Mouse (Mus musculus) right cerebral cortex, adult 2 months (tissue): Measurements from ENCODE around the gene Filip1.
A peak's percentile ranks its signal among the peaks of the same experiment; 100 is the strongest.

Experiments used
- DNase-seq, 2 experiments: peaks; one replicate each; pipeline ENCODE4 v3.0.0; 2021 to 2022; ENCODE audit warnings: low spot score in 2 of 2

Gene Filip1

DNA sequence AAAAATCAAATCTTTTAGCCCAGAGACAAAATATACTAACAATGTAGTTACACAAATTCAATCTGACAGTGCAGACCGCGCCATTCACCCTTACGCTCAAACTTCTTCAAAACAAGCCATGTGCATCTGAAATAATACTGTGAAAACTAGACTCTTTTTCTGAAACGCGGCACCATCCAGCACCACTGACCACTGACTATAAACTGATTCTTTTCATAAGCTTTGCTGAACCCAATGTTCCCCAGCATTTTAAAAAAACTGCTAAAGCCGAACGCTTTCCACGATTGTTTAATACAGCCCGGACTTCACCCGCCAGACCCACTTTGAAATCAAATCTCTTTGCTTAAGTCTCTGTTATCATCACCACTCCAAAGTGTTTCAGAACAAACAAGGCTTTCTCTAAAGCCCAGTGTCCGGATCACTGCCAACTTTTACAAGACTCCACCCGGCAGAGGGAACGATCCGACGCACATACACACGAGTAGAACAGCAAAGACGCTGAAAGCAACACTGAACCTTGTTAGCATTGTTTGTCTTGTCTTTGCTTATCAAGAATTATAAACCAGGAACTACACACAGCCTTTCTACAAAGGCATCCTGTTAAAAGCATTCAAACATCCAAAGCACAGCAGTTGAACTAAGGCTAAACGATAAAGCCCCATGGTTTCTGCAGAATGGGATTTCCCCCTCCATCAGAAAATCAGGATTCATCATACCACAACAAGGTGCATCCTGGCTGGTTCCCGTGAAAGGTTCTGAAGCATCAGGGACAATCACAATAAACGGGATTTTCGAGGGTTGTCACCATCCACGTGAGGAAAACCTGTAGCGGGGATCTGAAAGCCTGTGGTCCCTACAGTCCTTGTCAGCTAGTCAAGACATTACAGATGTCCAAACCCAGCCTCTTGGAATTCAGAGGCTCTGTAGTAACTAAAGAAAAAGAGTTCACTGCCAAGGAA, 182.5 kb downstream of the Filip1 start:
- DNase-seq: no peak

GRCm38 (mm10) chr9:79827072-79827471, 185.6 kb downstream of the Filip1 start:
- no peak for DNase-seq

- DNase-seq: no peak
These were observed 187.1 kb downstream of the Filip1 start for GRCm38 (mm10) chr9:79825526-79825925.

DNA sequence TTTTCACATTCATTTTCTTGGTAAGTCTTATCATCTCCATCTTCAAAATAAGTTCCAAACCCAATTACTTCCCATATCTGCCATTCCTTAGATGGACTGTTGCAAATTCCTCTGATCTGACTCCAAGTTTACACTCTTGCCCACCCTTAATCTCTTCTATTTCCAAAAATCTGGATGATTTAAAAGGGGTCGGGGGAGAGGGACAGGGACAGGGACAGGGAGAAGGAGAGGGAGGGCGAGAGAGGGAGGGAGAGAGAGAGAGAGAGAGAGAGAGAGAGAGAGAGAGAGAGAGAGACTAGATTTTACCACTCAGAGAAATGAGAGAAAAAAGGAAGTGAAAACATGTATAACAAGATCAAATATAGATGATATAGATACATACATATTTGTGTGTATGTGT, 188.8 kb downstream of the Filip1 start:
- no peak for DNase-seq

DNA sequence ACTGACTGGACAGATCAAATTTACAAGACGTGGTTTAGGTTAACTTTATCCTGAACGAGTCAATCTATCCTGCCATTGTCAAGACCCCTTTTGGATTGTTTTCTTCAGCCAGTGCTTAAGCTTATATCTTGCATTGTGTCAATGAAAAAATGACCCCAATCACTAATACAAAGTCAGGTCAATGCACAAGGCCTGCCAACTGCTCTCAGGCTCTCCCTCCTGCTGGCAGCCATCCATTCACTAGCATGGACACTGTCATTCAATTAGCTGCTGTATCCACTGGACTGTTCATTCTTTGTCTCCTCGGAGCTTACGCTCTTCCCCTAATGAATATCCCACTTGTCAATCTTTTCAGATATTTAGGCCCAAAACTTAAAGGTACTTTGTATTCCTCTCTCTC, 189.2 kb downstream of the Filip1 start:
- DNase-seq: no peak

- no peak for DNase-seq
These were observed 196.2 kb downstream of the Filip1 start for GRCm38 (mm10) chr9:79816464-79816863.

DNA sequence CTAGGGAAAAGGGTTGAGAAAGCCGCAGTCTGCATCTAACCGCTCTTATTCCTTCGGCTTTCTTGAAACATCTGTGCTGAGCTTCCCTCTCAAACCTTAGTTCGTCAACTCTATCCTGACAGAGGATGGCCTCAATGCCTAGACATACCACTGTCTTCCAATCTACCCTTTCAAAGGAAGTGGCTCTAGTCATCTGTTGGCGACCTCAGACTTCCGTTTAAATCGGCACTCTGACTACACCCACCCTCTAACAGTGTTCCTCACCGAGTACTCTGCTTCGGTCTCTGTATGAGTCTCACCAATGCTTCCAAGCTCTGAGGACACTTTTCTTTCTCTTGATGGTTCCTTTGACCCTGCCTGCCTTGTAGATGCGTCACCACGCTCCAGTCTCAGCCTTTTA, 196.6 kb downstream of the Filip1 start:
- DNase-seq: no peak

GRCm38 (mm10) chr9:79814592-79814991, 198.1 kb downstream of the Filip1 start:
- DNase-seq: no peak

DNA sequence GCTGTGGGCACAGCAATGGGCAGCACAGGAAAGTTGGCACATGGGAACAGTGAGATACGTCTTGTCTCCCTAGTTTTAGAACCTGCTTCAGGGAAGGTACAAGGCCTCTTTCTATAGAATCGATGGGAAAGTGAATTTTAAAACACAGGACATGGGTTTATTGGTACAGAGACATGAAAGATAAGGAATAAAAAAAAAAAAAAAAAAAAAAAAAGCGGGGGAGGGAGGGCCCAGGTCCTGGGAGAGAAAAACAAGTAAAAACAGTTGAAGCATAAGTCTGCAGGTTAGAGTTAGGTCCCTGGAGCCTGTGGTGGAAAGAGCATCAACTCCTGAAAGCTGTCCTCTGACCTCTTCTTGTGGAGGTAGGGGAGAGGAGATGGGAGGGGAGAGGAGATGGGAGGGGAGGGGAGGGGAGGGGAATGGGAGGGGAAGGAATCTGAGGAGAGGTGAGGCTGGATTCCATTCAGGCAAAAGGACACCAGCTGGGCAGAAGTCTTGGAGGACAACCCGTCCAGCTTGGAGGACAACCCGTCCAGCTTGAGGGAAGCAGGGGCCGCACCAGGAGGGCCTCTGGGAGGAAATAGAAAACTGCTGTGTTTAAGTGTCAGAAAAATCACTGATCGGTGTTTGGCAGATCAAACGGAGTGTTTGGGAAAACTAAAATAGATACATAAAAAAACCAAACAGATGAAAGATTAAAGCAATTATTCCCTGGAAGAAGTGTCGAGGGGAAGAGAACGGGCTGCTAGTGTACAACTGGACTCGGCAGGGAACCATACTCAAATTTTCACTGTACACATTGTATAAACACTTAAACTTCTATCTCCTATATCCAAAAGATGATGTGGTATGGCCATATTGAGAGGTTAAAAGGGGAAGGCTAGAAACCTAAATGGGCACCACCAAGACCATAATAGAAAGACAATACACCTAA, 201.4 kb downstream of the Filip1 start:
- no peak for DNase-seq

GRCm38 (mm10) chr9:79810534-79810933, 202.1 kb downstream of the Filip1 start:
- DNase-seq: no peak

DNA sequence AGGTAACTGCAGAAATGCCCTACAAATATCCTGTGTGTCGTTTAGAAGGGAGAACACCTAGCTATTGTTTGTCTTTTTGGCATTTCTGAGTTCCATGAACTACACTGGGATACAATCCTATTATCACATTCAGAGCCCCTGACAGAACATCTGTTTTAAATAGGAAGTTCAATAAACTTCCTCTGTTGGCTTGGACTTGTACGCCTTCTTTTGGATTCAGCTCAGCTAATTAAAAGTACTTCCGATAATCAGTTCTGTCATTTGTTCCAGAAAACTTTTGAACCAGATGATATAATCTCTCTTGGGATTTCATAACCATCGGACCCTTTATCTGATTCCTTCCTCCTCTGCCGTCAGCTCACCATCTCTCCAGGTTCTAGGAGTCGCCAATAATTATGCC, 203.2 kb downstream of the Filip1 start:
- DNase-seq: no peak

GRCm38 (mm10) chr9:79807178-79807577, 205.5 kb downstream of the Filip1 start:
- DNase-seq: no peak

GRCm38 (mm10) chr9:79806317-79807075, 206.2 kb downstream of the Filip1 start:
- peak in 1 of 2 experiments; percentile 37 for DNase-seq

- DNase-seq: no peak
These were observed 207.2 kb downstream of the Filip1 start for GRCm38 (mm10) chr9:79805426-79805825.

DNA sequence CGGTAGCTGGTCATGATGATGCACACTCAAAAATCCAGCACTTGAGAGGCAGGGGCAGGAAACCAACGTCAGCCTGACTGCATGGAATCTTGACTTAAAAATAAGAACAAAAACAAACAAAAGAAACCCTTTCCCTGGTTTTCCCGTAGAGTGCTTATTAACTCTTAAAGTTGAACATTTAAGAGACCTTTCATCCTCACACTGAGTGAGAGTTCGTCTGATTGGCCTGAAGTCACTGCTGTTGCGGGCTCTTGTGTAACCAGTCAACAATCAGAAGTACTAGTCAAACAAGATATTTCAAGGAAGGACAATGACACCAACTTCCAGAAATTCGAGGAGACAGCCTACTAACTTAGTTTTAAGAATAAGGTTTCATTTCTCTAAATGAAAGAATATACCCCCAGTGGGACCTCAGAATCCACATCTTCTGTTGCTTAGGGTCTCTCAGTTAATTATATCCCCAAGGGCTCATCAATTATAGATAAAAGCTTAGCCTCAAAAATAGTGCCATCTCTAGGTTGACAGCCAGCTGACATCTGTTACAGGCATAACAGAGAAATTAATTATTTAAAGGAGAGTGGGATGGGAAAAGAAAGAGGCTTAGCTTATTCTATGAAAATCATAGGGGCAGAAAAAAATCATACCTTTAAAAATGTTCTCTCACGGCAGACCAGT, 216.1 kb downstream of the Filip1 start:
- no peak for DNase-seq

- no peak for DNase-seq
These were observed 217.6 kb downstream of the Filip1 start for GRCm38 (mm10) chr9:79795076-79795475.

- DNase-seq: peak; percentile 94 to 95
These were observed 219.5 kb downstream of the Filip1 start, which contains the start of gene Tmem30a for GRCm38 (mm10) chr9:79792841-79793835. Tmem30a (minus strand) TSS chr9:79793507.

- no peak for DNase-seq
These were observed 226.9 kb downstream of the Filip1 start for GRCm38 (mm10) chr9:79785794-79786085.

GRCm38 (mm10) chr9:79784934-79785793, 227.5 kb downstream of the Filip1 start:
- DNase-seq: no peak
